Mouse (Mus musculus): ENCODE measurements around the gene Ptprk.

DNA sequence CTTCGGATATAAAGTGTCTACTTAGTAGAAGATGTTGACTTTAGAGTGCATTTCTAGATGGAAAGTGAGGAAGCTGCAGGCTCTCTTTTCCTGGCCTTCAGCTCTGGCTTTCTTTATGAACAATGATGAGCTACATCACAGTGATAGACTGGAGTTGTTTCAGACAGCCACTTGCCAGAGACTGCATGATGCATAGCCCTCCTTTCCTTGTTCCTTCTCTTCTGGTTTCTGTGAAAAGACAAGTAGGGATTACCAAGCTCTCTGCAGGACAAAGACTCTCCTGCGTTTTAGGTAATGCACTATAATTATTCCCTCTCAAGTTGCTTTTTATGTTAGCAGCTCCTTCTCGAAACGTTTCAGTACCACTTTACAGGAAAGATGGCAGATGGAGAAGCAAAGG lies 176.8 kb downstream of the Ptprk start:
- no peak for TF ChIP-seq CTCF (IDR thresholded peaks at IDR 0.05; ENCODE audit: low read depth)
- TF ChIP-seq EP300 (IDR thresholded peaks at IDR 0.05; ENCODE audit: low read depth) = no peak
